Mouse (Mus musculus) 3T3-L1 (cell line): ENCODE measurements around the gene Dlg2.
A peak's percentile ranks its signal among the peaks of the same experiment; 100 is the strongest.

ENCODE experiments used
- DNase-seq: peaks from one replicate; pipeline ENCODE4 v3.0.0-alpha.2; 2015; ENCODE audit warnings: low read depth, low spot score

The Dlg2 gene

DNA sequence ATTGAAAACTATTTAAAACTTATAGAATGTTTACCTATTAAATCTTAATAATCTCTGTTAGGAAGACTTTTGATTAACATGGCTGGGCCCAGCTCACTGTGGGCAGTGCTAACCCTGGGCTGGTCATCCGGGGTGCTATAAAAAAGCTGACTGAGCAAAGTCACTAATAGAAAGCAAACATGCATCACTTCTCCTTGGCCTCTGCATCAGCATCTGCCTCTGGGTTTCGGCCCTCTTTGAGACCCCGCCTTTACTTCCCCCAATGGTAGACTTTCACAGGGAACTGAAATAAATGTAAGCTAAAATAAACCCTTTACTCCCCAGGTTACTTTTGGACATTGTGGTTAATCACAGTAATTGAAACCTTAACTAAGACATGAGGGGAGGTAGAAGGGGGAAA lies 1264.3 kb downstream of the Dlg2 start:
- DNase-seq, result no peak

- no peak for DNase-seq
Measured at GRCm38 (mm10) chr7:91753151-91753861, 1276.8 kb downstream of the Dlg2 start.

- DNase-seq, result peak; percentile 26
Measured at GRCm38 (mm10) chr7:91767648-91768047, 1291.2 kb downstream of the Dlg2 start.

DNA sequence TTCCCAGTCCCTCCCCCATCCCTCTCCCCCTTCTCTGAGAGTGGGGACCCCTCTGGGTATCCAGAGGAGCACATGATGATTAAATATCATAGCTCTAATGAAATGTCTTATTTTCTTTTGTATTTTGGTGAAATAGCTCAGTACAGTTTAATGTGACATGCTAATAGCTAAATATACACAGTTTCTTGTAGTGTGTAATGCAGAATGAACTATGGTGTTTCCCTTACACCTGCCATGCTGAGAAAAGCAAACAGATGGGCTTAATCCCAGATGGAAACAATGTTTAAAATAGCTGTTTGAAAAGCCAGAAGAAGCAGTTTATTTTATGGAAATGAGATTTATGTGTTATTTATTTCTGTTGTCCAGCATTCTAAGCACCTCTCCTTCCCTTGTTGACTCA lies 1302.2 kb downstream of the Dlg2 start:
- DNase-seq, result no peak

DNA sequence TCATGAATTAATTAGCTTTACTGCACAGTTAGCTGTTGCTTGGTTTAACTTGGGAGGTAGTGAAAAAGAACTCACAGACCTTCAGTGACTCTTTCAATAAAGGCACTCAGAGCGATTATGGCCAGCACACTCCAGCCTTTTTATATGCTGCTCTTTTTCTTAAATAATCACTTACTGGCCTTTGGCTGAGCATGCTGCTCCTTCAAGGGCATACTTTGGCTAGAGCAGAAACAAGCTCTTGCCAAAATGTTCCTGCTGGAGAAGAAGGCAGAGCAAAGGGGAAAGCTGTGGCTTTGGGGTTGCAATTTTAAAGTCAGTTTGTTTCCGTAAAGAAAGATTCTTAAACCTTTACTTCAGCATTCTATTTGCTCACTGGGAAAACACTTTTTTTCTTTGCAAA lies 1308.1 kb downstream of the Dlg2 start:
- no peak for DNase-seq

DNA sequence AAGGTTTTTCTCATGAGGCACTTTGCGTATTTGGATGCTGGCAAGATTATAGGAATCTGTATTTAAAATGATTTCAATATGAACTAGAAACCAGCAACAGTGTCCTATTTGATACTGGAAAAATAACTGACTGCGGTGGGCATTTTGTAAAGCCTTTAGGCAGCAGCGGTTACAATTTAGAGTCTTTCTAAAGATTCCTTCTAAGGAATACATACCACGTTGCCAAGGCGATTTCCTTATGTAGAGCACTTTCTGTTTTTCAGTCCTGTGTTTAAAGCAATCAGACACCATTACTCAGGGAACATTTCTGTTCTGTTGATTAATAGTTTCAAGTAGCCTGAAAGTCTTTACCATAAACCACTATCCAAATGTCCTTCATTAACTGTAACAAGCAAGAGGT lies 1309.0 kb downstream of the Dlg2 start:
- DNase-seq, result no peak

DNA sequence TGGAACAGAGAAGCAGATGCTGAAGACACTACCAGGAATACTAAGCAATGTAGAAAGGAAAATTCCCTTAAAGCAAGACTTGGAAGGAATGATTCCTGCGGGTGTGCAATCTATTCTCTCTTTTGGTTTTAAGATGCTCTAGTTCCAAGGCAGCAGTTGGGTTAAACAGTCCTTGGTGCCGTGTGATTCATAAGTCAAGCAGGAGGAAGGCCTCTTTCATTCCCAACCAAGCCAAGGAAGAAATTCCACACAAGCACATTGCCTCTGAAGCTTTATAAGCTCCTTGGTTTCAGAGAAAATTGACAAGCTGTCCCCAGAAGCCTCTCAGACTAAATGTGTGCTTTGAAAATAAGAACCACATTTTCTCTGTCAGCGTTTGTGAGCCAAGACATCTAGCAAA lies 1309.4 kb downstream of the Dlg2 start:
- peak; percentile 29 for DNase-seq

DNA sequence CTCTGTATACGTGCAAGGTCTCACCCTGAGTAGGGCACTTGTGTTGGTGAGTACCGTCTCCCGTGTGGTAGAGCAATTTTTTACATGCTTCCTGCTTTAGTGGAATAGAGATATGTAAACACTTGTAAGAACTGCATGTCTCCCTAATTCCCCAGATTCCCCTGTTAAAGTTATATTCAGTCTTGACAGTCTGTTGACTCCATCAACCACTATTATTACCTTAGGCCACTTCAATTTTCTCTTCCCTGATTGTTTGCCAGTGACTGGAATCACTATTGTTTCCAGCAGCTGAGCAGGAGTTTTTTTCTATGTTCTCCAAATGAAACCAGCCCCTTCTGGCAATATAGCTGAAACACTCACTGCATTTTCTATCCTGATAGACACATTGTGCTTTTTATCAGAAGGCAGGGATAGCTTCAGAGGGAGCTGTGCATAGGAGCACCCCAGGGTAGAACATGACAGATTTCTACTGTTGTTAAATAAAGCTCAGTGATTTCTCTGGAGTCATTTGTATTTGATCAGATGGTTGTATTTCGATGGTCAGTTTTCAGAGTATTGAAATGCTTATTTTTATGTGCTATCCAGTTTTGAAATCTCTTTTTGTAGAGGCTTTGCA lies 1314.6 kb downstream of the Dlg2 start:
- no peak for DNase-seq

- DNase-seq, result no peak
Measured at GRCm38 (mm10) chr7:91806632-91807031, 1330.2 kb downstream of the Dlg2 start.

GRCm38 (mm10) chr7:91810774-91811173 lies 1334.3 kb downstream of the Dlg2 start:
- no peak for DNase-seq

GRCm38 (mm10) chr7:91818004-91818403 lies 1341.5 kb downstream of the Dlg2 start:
- DNase-seq, result peak; percentile 56

- no peak for DNase-seq
Measured at GRCm38 (mm10) chr7:91832207-91832606, 1355.7 kb downstream of the Dlg2 start.

DNA sequence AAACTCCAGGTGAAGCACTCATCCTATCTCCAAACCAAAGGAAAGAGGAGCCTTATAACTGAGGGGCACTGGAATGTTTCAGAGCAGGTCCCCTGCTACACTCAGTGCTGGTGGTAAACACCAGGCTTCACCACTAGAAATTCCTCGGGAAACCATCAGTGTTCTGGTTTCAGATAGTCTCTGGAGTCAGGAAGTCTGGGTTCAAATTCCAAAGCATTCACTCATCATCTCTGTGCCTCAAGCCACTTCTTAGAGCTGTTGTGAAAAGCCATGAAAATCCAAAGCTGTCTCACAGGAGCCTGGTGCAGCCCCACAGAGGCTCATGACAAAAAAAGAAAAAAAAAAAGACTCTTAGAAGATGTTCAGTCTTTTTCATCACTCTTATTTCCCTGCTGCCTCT lies 1369.3 kb downstream of the Dlg2 start:
- DNase-seq, result peak; percentile 75

GRCm38 (mm10) chr7:91849364-91849763 lies 1372.9 kb downstream of the Dlg2 start:
- DNase-seq, result peak; percentile 21

DNA sequence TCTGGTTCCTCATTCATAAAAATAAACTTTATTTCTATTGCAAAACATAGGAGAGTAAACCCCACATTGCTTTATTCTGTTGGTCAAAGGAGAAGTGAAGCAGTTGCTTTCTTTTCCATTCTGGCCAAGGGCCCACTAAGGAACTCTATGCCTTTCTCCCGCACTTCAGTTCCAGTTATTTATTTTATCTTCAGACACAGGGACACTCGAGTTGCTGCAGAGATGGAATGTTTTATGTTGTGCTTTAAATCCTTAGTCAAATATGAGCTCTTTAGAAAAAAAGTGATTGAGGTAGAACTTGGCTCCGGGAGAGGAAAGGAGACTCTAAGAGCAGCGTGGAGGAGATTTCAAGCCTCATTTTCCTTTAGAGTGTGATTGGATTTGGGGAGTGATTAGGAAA lies 1377.2 kb downstream of the Dlg2 start:
- no peak for DNase-seq

DNA sequence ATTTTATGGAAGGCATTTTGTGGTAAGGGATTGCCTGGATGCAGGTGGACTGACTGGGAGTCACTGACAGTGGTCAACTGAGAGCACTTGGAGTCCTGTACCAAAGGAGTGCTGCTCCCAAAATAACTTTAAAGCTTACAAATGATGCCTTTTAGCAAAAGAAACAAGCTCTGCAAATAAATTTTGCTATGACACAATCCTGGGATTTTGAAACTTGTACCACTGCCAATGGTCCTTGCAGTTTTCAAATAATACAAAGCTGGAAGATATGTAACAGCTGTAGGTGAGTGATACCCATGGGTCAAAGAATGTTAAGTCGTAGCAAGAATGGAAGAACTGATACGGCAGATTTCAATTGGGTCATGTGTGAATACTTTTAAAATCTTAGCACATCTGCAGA lies 1380.5 kb downstream of the Dlg2 start:
- DNase-seq, result no peak

DNA sequence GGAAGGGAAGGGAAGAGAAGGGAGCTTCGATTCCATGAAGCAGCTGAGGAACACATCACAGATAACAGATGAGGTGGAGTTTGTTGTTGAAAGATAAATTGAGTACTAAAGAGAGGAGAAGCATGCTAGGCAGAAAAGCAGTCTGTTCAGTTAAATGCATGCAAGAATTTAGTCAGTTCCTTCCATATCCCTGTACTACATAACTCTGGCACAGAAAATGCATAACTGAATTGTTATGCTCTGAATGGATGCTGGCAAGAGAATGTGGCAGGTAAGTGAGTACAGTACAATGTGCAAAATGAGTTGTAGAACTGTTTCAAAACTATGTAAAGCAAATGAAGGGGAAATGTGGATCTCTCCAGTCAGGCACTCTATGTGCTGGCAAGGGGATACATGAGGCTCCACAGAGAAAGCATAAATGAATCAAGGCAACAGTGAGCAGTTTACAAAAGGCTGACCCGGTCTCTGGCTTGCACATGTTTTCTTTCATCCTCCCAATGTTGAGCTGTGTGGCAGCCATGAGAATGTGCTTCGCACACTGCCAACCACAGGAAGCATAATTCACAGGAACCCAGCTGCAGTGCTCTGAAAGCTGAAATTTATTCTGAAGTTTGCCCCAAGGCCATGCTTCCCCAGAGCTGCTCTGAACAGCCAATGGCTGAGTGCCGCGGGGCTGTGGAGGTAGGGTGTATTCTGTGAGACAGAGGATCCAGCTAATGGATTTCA lies 1386.5 kb downstream of the Dlg2 start:
- peak; percentile 11 for DNase-seq

- peak; percentile 15 for DNase-seq
Measured at GRCm38 (mm10) chr7:91868919-91869318, 1392.4 kb downstream of the Dlg2 start.

DNA sequence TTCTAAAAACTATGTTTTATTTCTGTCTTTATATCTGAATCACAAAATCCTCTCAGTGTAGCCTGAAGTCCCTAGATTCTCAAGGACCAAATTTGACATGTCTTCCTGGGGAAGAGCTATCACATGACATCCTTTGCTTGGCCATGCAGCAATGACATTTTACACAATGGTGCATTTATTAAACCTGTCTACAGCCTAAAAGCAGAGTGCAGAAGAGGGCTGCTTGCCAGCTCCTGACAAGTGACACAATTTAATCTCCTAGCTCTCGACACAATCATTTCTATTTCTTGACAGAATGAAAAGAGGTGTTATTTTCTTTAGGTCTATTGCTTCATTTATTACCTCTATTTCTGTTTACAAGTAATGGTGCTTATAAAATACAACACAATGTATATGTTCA lies 1400.4 kb downstream of the Dlg2 start:
- no peak for DNase-seq

DNA sequence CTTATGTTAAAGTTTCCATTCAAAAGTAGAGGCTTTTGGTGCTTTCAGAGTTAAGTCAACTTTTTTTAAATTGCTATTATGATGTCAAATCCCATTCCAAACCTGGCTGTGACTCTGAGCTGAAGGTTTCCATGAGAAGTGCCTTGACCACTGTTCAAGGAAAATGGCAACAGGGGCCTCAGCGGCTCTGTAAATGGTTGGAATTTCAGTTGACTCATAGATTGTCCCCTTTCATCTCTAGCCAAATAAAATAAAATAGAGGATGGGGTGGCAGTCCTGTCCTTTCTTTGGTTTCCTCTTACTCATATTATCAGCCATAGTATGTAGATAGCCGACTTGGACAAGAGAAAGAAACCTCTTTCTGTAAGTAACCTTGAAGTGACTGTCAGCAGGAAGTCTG lies 1401.3 kb downstream of the Dlg2 start:
- peak; percentile 41 for DNase-seq

DNA sequence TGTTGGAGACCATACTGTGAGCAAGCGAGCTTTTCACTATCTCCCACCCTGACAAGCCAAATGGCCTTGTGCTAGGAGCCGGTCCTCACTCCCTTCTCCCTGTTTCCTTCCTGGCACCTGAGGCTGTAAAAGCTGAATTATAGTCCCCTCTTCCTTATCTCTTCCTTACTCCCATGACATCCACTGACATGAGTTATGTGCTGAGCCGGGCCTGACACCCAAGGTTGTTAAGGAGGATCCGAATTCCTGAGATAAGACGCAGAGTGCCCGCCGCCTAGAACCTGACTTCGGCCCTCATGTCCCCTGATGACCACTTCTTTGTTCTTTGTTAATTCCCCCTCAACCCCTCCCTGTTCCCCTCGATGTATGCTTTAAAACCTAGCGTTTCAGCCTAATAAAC lies 1409.9 kb downstream of the Dlg2 start:
- no peak for DNase-seq

GRCm38 (mm10) chr7:91893991-91894390 lies 1417.5 kb downstream of the Dlg2 start:
- no peak for DNase-seq

- peak; percentile 31 for DNase-seq
Measured at GRCm38 (mm10) chr7:91896935-91897334, 1420.5 kb downstream of the Dlg2 start.
